Mouse (Mus musculus): ENCODE results near the gene Arhgef19. TPM values are rescaled to one million over a fixed set of nuclear protein-coding genes. Genes with fewer than 3 reads are reported as not detected.

Arhgef19 gene
- polyA plus RNA-seq, 1 experiment from 2014 or later, result 2.6 TPM

DNA sequence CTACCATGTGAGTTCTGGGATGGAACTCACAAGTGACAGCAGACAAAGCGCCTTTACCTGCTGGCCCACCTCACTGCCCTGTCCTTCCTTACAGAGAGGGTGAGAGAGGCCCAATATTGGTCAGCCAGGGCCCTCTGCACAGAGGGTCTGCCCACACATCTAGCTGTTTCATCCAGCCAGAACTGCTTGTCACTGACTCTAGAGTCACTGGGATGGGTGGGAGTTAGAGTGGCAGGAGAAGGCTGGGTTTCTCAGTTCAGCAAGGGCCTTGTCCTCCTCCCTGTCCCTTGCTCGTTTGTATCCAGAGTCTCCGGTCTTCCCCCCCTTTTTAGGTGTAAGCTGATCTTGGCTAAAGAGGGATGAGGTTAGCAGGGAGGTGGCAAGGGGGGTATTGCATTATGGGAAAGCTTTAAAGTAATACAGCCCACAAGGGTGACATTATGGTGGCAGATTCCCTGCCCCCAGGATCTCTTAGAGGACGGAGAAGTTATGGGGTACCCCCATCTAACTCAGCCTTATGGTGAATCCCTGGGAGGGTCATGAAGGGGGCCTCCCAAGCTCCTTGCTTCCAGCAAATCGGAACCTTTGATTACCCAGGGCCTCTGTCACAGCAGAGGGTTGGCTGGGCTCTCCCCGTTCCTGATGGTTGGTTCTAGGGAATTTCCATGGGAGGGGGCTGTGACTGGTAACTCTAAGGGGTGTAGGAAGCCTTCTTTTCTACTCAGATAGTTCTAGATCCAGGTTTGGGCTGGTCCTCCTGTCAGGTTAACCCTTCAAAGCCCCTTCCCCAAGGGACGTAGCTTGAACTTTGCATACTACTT is 64.3 kb downstream of the Arhgef19 start:
- H3K4me2 ChIP-seq (ENCODE audit: low read length), result peak overlapping the region; percentile 98
- peaks cover 23 to 28% of the 10 kb centered on the region in 2 experiments for H3K4me1 ChIP-seq (ENCODE audit: control insufficient read depth in 2 of 2, insufficient read depth in 2 of 2, low read length in 2 of 2)
- WGBS, result 55% methylated on average over 7 of the region's 7 CpGs
- H3K27me3 ChIP-seq (ENCODE audit: control insufficient read depth, insufficient read depth, low read length), result no peaks in the 10 kb centered on the region
- H3K9ac ChIP-seq (ENCODE audit: low read length), result peak overlapping the region; percentile 91; the same call in 1 of the 2 replicates
- 0 out of 4 replicates have a peak overlapping the region, but pooled peaks of 1 of the 2 experiments have one; percentile 6 for H3K27ac ChIP-seq (replicated peaks in 1 of 2; ENCODE audit: control insufficient read depth in 1 of 2, insufficient read depth in 1 of 2, low read depth in 2 of 2, low read length in 2 of 2)
- H3K36me3 ChIP-seq (ENCODE audit: control insufficient read depth, insufficient read depth, low read length), result peaks cover 5% of the 10 kb centered on the region; the same call in 1 of the 2 replicates
- H3K4me3 ChIP-seq (ENCODE audit: control insufficient read depth in 1 of 2, insufficient read depth in 1 of 2, low read depth in 1 of 2, low read length in 2 of 2), result peak overlapping the region; percentile 86 to 90
- no peak for ATAC-seq (ENCODE audit: insufficient number of reproducible peaks, insufficient read depth, low FRiP score, low read depth)
- H3K9me3 ChIP-seq (ENCODE audit: control insufficient read depth, low read length), result no peaks in the 10 kb centered on the region

DNA sequence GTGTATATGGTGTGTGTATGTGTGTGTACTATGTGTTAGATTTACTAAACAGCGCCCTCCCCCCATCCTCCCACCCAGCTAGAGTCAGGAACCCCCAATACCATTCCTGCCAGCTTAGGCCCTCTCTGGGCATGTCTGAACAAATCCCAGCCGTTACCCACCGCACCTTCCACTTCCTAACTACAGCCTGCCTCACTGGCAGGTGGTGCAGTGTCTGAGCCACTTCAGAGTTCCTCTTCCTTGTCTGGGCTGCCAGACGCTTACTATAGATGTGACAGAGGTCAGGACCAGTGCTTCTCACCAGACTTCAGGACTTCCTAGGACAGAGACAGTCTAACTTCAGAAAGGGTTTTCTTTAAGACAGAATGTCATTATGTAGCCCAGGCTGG is 64.9 kb downstream of the Arhgef19 start:
- Histone ChIP-seq H3K27me3 (ENCODE audit: control insufficient read depth, insufficient read depth, low read length) (no peaks in the 10 kb centered on the region), H3K9me3 (ENCODE audit: control insufficient read depth, low read length) (no peaks in the 10 kb centered on the region), H3K4me2 (ENCODE audit: low read length) (peak overlapping the region; percentile 98), H3K27ac (replicated peaks in 1 of 2; ENCODE audit: control insufficient read depth in 1 of 2, insufficient read depth in 1 of 2, low read depth in 2 of 2, low read length in 2 of 2) (no peak overlapping the region), H3K36me3 (ENCODE audit: control insufficient read depth, insufficient read depth, low read length) (peaks cover 9% of the 10 kb centered on the region), H3K4me3 (ENCODE audit: control insufficient read depth in 1 of 2, insufficient read depth in 1 of 2, low read depth in 1 of 2, low read length in 2 of 2) (no peak overlapping the region), H3K4me1 (ENCODE audit: control insufficient read depth in 2 of 2, insufficient read depth in 2 of 2, low read length in 2 of 2) (peaks cover 23 to 31% of the 10 kb centered on the region in 2 experiments), H3K9ac (ENCODE audit: low read length) (no peak overlapping the region)
- no peak for ATAC-seq (ENCODE audit: insufficient number of reproducible peaks, insufficient read depth, low FRiP score, low read depth)
- WGBS, result 67% methylated on average over 4 of the region's 4 CpGs

DNA sequence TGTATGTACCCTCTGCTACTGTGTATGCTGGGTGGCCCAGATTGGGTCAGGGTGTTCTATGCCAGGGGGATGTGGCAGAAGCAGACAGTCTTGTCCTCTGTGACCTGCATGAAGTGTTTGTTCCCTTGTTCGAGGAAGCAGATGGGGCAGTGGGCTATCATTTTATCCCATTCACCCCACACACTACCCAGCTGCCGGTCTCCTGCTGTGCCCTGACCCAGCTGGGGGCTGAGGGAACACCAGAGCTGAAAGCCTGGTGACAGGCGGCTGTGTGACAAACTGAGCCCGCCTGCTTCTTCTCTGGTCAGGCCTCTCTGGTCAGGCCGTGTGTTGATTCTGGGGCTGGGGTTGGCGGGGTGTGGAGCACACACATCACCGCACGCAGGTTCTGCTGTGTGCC is 66.8 kb downstream of the Arhgef19 start:
- Histone ChIP-seq H3K9me3 (ENCODE audit: control insufficient read depth, low read length) (no peaks in the 10 kb centered on the region), H3K36me3 (ENCODE audit: control insufficient read depth, insufficient read depth, low read length) (peaks cover 9% of the 10 kb centered on the region), H3K4me1 (ENCODE audit: control insufficient read depth in 2 of 2, insufficient read depth in 2 of 2, low read length in 2 of 2) (peaks cover 42 to 49% of the 10 kb centered on the region in 2 experiments), H3K27me3 (ENCODE audit: control insufficient read depth, insufficient read depth, low read length) (no peaks in the 10 kb centered on the region), H3K4me3 (ENCODE audit: control insufficient read depth in 1 of 2, insufficient read depth in 1 of 2, low read depth in 1 of 2, low read length in 2 of 2) (no peak overlapping the region), H3K27ac (replicated peaks in 1 of 2; ENCODE audit: control insufficient read depth in 1 of 2, insufficient read depth in 1 of 2, low read depth in 2 of 2, low read length in 2 of 2) (no peak overlapping the region), H3K9ac (ENCODE audit: low read length) (peak overlapping the region; percentile 21; the same call in 1 of the 2 replicates), H3K4me2 (ENCODE audit: low read length) (no peak overlapping the region)
- ATAC-seq (ENCODE audit: insufficient number of reproducible peaks, insufficient read depth, low FRiP score, low read depth), result no peak
- 45% methylated on average over 8 of the region's 8 CpGs for WGBS

Other genes with a start within 250 kb of the Arhgef19 start
- 243 and 295 TPM in 2 replicates for gene Mfap2, start 229.1 kb upstream of the Arhgef19 start, polyA plus RNA-seq (2014; fragmentation: Nextera tagmentation; extraction: Ambion mirVana)
- 3.3 and 4.4 TPM in 2 replicates for gene Crocc, start 178.9 kb upstream of the Arhgef19 start, polyA plus RNA-seq (2014; fragmentation: Nextera tagmentation; extraction: Ambion mirVana)
- 33.1 and 34.2 TPM in 2 replicates for gene Necap2, start 161.1 kb upstream of the Arhgef19 start, polyA plus RNA-seq (2014; fragmentation: Nextera tagmentation; extraction: Ambion mirVana)
- gene Spata21, start 151.2 kb upstream of the Arhgef19 start, polyA plus RNA-seq (2014; fragmentation: Nextera tagmentation; extraction: Ambion mirVana), result not detected in 2 replicates
- gene Szrd1, start 99.7 kb upstream of the Arhgef19 start, polyA plus RNA-seq (2014; fragmentation: Nextera tagmentation; extraction: Ambion mirVana), result 20.8 and 24.0 TPM in 2 replicates
- gene Fbxo42, start 91.6 kb upstream of the Arhgef19 start, polyA plus RNA-seq (2014; fragmentation: Nextera tagmentation; extraction: Ambion mirVana), result 12.7 and 15.7 TPM in 2 replicates
- gene Rsg1, start 25.5 kb upstream of the Arhgef19 start, polyA plus RNA-seq (2014; fragmentation: Nextera tagmentation; extraction: Ambion mirVana), result 1.5 and 1.7 TPM in 2 replicates
- gene Epha2, start 61.7 kb downstream of the Arhgef19 start, polyA plus RNA-seq (2014; fragmentation: Nextera tagmentation; extraction: Ambion mirVana), result 1.9 TPM in 2 replicates
- 0.88 and 0.92 TPM in 2 replicates for gene Fam131c, start 128.7 kb downstream of the Arhgef19 start, polyA plus RNA-seq (2014; fragmentation: Nextera tagmentation; extraction: Ambion mirVana)
- not detected in 2 replicates for gene Clcnka, start 159.2 kb downstream of the Arhgef19 start, polyA plus RNA-seq (2014; fragmentation: Nextera tagmentation; extraction: Ambion mirVana)
- 0.26 and 1.1 TPM in 2 replicates for gene Clcnkb, start 176.5 kb downstream of the Arhgef19 start, polyA plus RNA-seq (2014; fragmentation: Nextera tagmentation; extraction: Ambion mirVana)
- gene Hspb7, start 181.3 kb downstream of the Arhgef19 start, polyA plus RNA-seq (2014; fragmentation: Nextera tagmentation; extraction: Ambion mirVana), result 172 and 266 TPM in 2 replicates
- gene Srarp, start 196.6 kb downstream of the Arhgef19 start, polyA plus RNA-seq (2014; fragmentation: Nextera tagmentation; extraction: Ambion mirVana), result not detected in 2 replicates
- gene Zbtb17, start 205.2 kb downstream of the Arhgef19 start, polyA plus RNA-seq (2014; fragmentation: Nextera tagmentation; extraction: Ambion mirVana), result 16.2 and 18.8 TPM in 2 replicates

All from heart, embryonic 14.5 days (tissue).